Comparison of ENCODE assay signal across 22 mouse cellular contexts in genomic region chr6:102485509-102485908, GRCm38 (mm10).
A peak's percentile ranks its signal among the peaks of the same experiment; 100 is the strongest.
DNase-seq lines count a peak whose midpoint lies in the region; ATAC-seq and TF ChIP-seq lines count a peak whose summit lies in the region.
"Had no signal": no experiment of that assay in that cellular context is flagged by ENCODE, and none has a peak within 500 bp of the region (broad histone marks: within the 10 kb centered on the region; RNA-seq: fewer than 3 reads in every experiment).

No protein-coding gene starts in this region.

- ATAC-seq in hindbrain, postnatal 0 days = peak; percentile 84
- ATAC-seq in hindbrain, embryonic 13.5 days (ENCODE audit: low FRiP score) = no peak
- ATAC-seq in lung, embryonic 16.5 days (ENCODE audit: low read depth) = peak; percentile 41
- ATAC-seq in lung, postnatal 0 days = no peak
- ATAC-seq in forebrain, postnatal 0 days = no peak; the same call in 1 of the 2 replicates
- ATAC-seq: intestine, embryonic 16.5 days; midbrain, embryonic 13.5 days; Patski had no signal

- no peak for TF ChIP-seq CTCF in hindbrain, postnatal 0 days (IDR thresholded peaks at IDR 0.05; ENCODE audit: low read depth)
- TF ChIP-seq CTCF in lung, postnatal 0 days (IDR thresholded peaks at IDR 0.05) = no peak
- TF ChIP-seq CTCF in forebrain, postnatal 0 days (IDR thresholded peaks at IDR 0.05; ENCODE audit: low read depth) = no peak
- TF ChIP-seq CTCF in heart, adult 2 months (IDR thresholded peaks at IDR 0.05) = no peak

- no peak overlapping the region for H3K9ac ChIP-seq in hindbrain, postnatal 0 days (replicated peaks; ENCODE audit: low read length)
- no peak overlapping the region for H3K9ac ChIP-seq in hindbrain, embryonic 13.5 days
- H3K9ac ChIP-seq in lung, embryonic 16.5 days (ENCODE audit: low read length) = no peak overlapping the region
- no peak overlapping the region for H3K9ac ChIP-seq in lung, postnatal 0 days (replicated peaks; ENCODE audit: low read depth)
- no peak overlapping the region for H3K9ac ChIP-seq in forebrain, postnatal 0 days
- no peak overlapping the region for H3K9ac ChIP-seq in heart, adult 2 months (ENCODE audit: low read depth, low read length)
- H3K9ac ChIP-seq: kidney, embryonic 15.5 days; midbrain, embryonic 13.5 days; neural tube, embryonic 15.5 days had no signal

- H3K4me2 ChIP-seq in hindbrain, postnatal 0 days (ENCODE audit: low read depth, low read length) = no peak overlapping the region
- H3K4me2 ChIP-seq in hindbrain, embryonic 13.5 days = no peak overlapping the region
- no peak overlapping the region for H3K4me2 ChIP-seq in lung, embryonic 16.5 days (ENCODE audit: low read depth, low read length)
- H3K4me2 ChIP-seq in lung, postnatal 0 days (replicated peaks; ENCODE audit: low read depth, low read length) = no peak overlapping the region
- no peak overlapping the region for H3K4me2 ChIP-seq in forebrain, postnatal 0 days (ENCODE audit: low read depth)
- H3K4me2 ChIP-seq: kidney, embryonic 15.5 days; liver, embryonic 11.5 days; midbrain, embryonic 13.5 days; neural tube, embryonic 15.5 days had no signal

- no peaks in the 10 kb centered on the region for H3K9me3 ChIP-seq in hindbrain, postnatal 0 days (ENCODE audit: low read length)
- no peaks in the 10 kb centered on the region for H3K9me3 ChIP-seq in hindbrain, embryonic 13.5 days
- H3K9me3 ChIP-seq in lung, embryonic 16.5 days (ENCODE audit: control insufficient read depth, low read length) = no peaks in the 10 kb centered on the region
- no peaks in the 10 kb centered on the region for H3K9me3 ChIP-seq in lung, postnatal 0 days (ENCODE audit: low read length)
- H3K9me3 ChIP-seq in forebrain, postnatal 0 days (ENCODE audit: low read length) = no peaks in the 10 kb centered on the region
- H3K9me3 ChIP-seq: heart, embryonic 10.5 days; kidney, embryonic 15.5 days; midbrain, embryonic 13.5 days; neural tube, embryonic 15.5 days had no signal

- no peak overlapping the region for H3K27ac ChIP-seq in hindbrain, postnatal 0 days
- H3K27ac ChIP-seq in hindbrain, embryonic 13.5 days = no peak overlapping the region
- no peak overlapping the region for H3K27ac ChIP-seq in lung, embryonic 16.5 days (ENCODE audit: low read length)
- H3K27ac ChIP-seq in lung, postnatal 0 days (ENCODE audit: low read length) = no peak overlapping the region
- H3K27ac ChIP-seq in forebrain, postnatal 0 days (ENCODE audit: low read depth, low read length) = no peak overlapping the region
- no peak overlapping the region for H3K27ac ChIP-seq in heart, adult 2 months
- H3K27ac ChIP-seq: heart, embryonic 10.5 days; kidney, embryonic 15.5 days; midbrain, embryonic 13.5 days; neural tube, embryonic 15.5 days had no signal

- H3K4me3 ChIP-seq in hindbrain, postnatal 0 days (ENCODE audit: low read length) = no peak overlapping the region
- no peak overlapping the region for H3K4me3 ChIP-seq in hindbrain, embryonic 13.5 days
- H3K4me3 ChIP-seq in lung, embryonic 16.5 days (ENCODE audit: low read length) = no peak overlapping the region
- H3K4me3 ChIP-seq in lung, postnatal 0 days (ENCODE audit: low read depth, low read length) = no peak overlapping the region
- H3K4me3 ChIP-seq in forebrain, postnatal 0 days (ENCODE audit: low read depth, low read length) = no peak overlapping the region
- H3K4me3 ChIP-seq in heart, adult 2 months = no peak overlapping the region
- H3K4me3 ChIP-seq: heart, embryonic 10.5 days; kidney, embryonic 15.5 days; midbrain, embryonic 13.5 days; neural tube, embryonic 15.5 days had no signal

- DNase-seq in cerebellum, postnatal 10 days = peak; percentile 9 to 48
- no peak for DNase-seq in cerebellum, adult 9-10 months
- DNase-seq in hindbrain, postnatal 0 days (ENCODE audit: low spot score) = peak; percentile 71
- no peak for DNase-seq in lung, postnatal 0 days (ENCODE audit: low spot score)
- DNase-seq in forebrain, postnatal 0 days = peak; percentile 9
- no peak for DNase-seq in heart, adult 2 months
- DNase-seq: cerebellum, adult 11 months; cerebellum, postnatal 25 days; embryo, embryonic 11 days; kidney, postnatal 4 days; lung, adult 2 months; right cerebral cortex, postnatal 25 days; thymus, postnatal 36 days had no signal

- intact Hi-C loops in heart, adult 2 months (cut with DNase I) = no loop called here

- no peaks in the 10 kb centered on the region for H3K36me3 ChIP-seq in hindbrain, postnatal 0 days (ENCODE audit: insufficient read depth, low read length)
- no peaks in the 10 kb centered on the region for H3K36me3 ChIP-seq in hindbrain, embryonic 13.5 days
- no peaks in the 10 kb centered on the region for H3K36me3 ChIP-seq in lung, embryonic 16.5 days (ENCODE audit: control insufficient read depth, insufficient read depth, low read length)
- H3K36me3 ChIP-seq in lung, postnatal 0 days (ENCODE audit: insufficient read depth, low read length) = no peaks in the 10 kb centered on the region
- H3K36me3 ChIP-seq in forebrain, postnatal 0 days (ENCODE audit: insufficient read depth) = no peaks in the 10 kb centered on the region
- no peaks in the 10 kb centered on the region for H3K36me3 ChIP-seq in heart, adult 2 months (ENCODE audit: control insufficient read depth, insufficient read depth, low read length)
- H3K36me3 ChIP-seq: heart, embryonic 10.5 days; kidney, embryonic 15.5 days; midbrain, embryonic 13.5 days; neural tube, embryonic 15.5 days had no signal

- H3K27me3 ChIP-seq in hindbrain, postnatal 0 days (ENCODE audit: insufficient read depth, low read length) = no peaks in the 10 kb centered on the region
- H3K27me3 ChIP-seq in hindbrain, embryonic 13.5 days = no peaks in the 10 kb centered on the region
- no peaks in the 10 kb centered on the region for H3K27me3 ChIP-seq in lung, embryonic 16.5 days (ENCODE audit: control insufficient read depth, insufficient read depth, low read depth, low read length)
- H3K27me3 ChIP-seq in lung, postnatal 0 days (replicated peaks; ENCODE audit: insufficient read depth, low read length) = no peaks in the 10 kb centered on the region
- no peaks in the 10 kb centered on the region for H3K27me3 ChIP-seq in forebrain, postnatal 0 days (ENCODE audit: insufficient read depth, low read length)
- H3K27me3 ChIP-seq in heart, adult 2 months (ENCODE audit: control insufficient read depth, insufficient read depth, low read length) = no peaks in the 10 kb centered on the region
- H3K27me3 ChIP-seq: kidney, embryonic 15.5 days; midbrain, embryonic 13.5 days; neural tube, embryonic 15.5 days; Patski had no signal

- no peaks in the 10 kb centered on the region for H3K4me1 ChIP-seq in hindbrain, postnatal 0 days (ENCODE audit: insufficient read depth, low read length)
- H3K4me1 ChIP-seq in hindbrain, embryonic 13.5 days (replicated peaks) = no peaks in the 10 kb centered on the region
- H3K4me1 ChIP-seq in lung, embryonic 16.5 days (replicated peaks; ENCODE audit: control insufficient read depth, insufficient read depth, low read length) = no peaks in the 10 kb centered on the region
- H3K4me1 ChIP-seq in lung, postnatal 0 days (ENCODE audit: insufficient read depth, low read depth, low read length) = no peaks in the 10 kb centered on the region
- no peaks in the 10 kb centered on the region for H3K4me1 ChIP-seq in forebrain, postnatal 0 days (ENCODE audit: insufficient read depth)
- no peaks in the 10 kb centered on the region for H3K4me1 ChIP-seq in heart, adult 2 months (ENCODE audit: control insufficient read depth, insufficient read depth, low read length)
- H3K4me1 ChIP-seq: heart, embryonic 10.5 days; kidney, embryonic 15.5 days; midbrain, embryonic 13.5 days; neural tube, embryonic 15.5 days had no signal

- no peaks in the 10 kb centered on the region for H3K79me2 ChIP-seq in heart, adult 2 months (replicated peaks; ENCODE audit: control insufficient read depth, insufficient read depth, low read length)

- no peak for TF ChIP-seq POLR2A in heart, adult 2 months (IDR thresholded peaks at IDR 0.05; ENCODE audit: insufficient read depth, low read depth, low read length)

- TF ChIP-seq EP300 in lung, postnatal 0 days (IDR thresholded peaks at IDR 0.05) = no peak
- TF ChIP-seq EP300 in heart, adult 2 months (IDR thresholded peaks at IDR 0.05; ENCODE audit: insufficient read depth, low read depth, low read length) = no peak

Comparison
In these comparisons a context has a peak if more than half of its experiments do, and no peak if none do; other contexts are left out.
1. DNase-seq: peak in cerebellum, postnatal 10 days (2 of 2), hindbrain, postnatal 0 days (single experiment) and forebrain, postnatal 0 days (single experiment); none in cerebellum, adult 9-10 months (single experiment), lung, postnatal 0 days (single experiment) and heart, adult 2 months (0 of 2).
2. ATAC-seq: peak in hindbrain, postnatal 0 days (single experiment) and lung, embryonic 16.5 days (single experiment); none in hindbrain, embryonic 13.5 days (single experiment), lung, postnatal 0 days (single experiment) and forebrain, postnatal 0 days (single experiment).